Mouse (Mus musculus): Measurements from ENCODE around the gene Clk3.
A peak's percentile ranks its signal among the peaks of the same experiment; 100 is the strongest.

DNA sequence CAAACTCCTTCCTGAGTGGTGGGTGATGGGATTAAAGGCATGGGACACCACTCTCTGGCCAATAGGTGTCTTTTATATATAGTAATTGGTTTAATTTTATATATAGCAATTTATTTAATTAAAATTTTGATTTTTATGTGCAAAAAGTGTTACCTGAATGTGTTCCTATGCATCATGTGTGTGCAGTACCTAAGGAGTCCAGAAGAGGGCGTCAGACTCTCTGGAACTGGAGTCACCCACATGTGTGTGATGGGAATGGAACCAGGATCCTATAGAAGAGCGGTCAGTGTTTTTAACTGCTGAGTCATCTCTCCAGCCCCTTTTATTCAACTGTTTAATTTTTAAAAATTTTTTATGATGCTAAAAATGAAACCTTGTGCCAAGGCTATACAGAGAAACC, 53.5 kb downstream of the Clk3 start:
- TF ChIP-seq POLR2A (IDR thresholded peaks at IDR 0.05; ENCODE audit: insufficient read depth, low read depth, low read length) (no peak), CTCF (IDR thresholded peaks at IDR 0.05) (peak; percentile 64)
